Mouse (Mus musculus) ES-Bruce4 (cell line): ENCODE measurements around the gene Kif13a.

Source experiments
- CTCF ChIP-seq: IDR thresholded peaks from one replicate; pipeline ENCODE4 v1.8.1; 2011; ENCODE audit warnings: low read depth, low read length
- EP300 ChIP-seq: IDR thresholded peaks from 2 replicates; pipeline ENCODE4 v1.6.1; 2011; ENCODE audit warnings: low read depth, low read length; ENCODE audit not compliant: insufficient read depth

DNA sequence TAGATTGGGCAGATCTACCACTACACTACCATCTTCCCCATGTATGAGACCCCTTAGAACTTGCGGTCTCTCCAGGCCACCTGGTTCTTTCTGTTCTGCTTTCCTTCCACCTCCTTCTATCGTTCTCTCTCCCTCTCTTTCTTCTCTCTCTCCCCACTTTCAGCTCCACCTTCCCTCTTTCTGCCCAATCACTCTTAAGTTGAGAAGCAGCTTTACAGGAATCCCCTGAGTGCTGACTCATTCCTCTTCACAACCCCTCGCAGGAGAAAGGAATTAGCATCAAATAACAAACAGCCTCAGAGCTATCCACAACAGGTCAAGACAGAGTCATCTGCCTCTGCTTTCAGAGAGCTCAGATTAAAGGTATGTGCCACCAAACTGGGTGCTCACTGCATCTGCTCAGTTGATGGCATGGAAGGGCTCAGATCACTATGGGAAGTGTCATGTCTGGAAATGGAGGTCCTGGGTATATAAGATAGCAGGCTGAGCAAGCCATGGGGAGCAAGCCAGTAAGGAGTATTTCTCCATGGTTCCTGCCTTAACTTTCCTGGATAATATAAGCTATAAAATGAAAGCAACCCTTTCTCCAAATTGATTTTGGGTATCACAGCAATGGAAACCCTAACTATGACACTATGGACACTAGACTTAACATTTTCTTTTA is 213.6 kb downstream of the Kif13a start:
- no peak for TF ChIP-seq EP300
- TF ChIP-seq CTCF: no peak
